Mouse (Mus musculus): ENCODE results near the gene Ggt1.
"Not testable (repeated sequence)": the region's sequence is repeated elsewhere in the genome, so short reads cannot be mapped to it uniquely, and the experiment has no call there.

Ggt1 gene

DNA sequence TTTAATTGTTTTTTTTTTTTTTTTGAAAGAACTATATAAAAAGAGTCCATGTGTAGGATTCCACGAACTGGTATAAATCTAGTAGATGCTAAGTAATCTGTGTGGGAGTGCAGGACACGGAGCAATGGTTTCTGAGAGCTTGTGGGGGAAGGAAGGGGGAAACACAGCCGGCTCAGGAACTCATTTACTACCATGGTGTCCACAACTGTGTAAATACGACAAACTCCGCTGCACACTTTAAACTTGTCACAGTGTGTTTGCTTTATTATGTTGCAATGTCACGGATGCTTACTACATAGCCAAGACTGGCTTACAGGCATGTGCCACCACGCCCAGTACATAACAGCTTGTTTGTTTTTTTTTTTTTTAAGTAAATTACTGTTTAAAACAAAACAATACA lies 11.5 kb upstream of the Ggt1 start:
- CTCF ChIA-PET = no interaction called here

DNA sequence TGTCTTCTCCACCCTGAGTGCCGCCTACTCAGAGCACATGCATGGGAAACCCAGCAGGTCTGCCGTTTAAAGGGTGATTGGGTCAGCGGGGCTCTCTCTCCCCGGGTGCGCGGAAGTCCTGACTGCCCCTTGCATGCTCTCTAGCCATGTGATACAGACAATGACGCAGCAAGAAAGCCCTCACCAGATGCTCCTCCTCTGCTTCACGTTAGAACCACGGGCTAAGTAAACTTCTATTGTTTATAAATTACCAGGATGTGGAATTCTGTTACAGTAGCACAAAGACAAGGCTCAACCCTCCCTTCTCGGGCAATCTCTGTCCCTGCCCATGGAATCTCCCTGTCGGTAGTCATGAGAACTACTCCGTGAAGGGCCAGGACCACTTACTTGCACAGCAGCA lies 10.2 kb upstream of the Ggt1 start:
- CTCF ChIA-PET = no interaction called here

DNA sequence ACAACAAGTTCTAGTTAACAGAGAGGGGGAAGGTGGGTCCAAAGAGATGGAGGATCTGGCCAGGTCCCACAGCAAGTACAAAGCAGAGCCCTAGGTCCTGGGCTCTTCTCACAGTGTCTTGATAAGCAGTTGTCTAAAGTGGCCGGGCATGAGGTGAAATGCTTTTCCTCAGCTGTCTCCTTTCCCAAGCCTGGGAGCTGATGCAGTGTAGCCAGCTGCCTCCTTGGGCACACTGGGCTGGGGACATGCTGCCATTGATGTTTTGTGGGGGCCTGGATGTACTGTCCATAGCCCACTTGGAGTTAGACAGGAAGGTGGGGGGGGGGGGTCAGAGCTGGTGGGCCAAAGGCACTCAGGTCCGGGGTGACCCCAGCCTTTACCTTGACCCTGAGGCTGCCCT lies 9.3 kb upstream of the Ggt1 start:
- CTCF ChIA-PET = no interaction called here

DNA sequence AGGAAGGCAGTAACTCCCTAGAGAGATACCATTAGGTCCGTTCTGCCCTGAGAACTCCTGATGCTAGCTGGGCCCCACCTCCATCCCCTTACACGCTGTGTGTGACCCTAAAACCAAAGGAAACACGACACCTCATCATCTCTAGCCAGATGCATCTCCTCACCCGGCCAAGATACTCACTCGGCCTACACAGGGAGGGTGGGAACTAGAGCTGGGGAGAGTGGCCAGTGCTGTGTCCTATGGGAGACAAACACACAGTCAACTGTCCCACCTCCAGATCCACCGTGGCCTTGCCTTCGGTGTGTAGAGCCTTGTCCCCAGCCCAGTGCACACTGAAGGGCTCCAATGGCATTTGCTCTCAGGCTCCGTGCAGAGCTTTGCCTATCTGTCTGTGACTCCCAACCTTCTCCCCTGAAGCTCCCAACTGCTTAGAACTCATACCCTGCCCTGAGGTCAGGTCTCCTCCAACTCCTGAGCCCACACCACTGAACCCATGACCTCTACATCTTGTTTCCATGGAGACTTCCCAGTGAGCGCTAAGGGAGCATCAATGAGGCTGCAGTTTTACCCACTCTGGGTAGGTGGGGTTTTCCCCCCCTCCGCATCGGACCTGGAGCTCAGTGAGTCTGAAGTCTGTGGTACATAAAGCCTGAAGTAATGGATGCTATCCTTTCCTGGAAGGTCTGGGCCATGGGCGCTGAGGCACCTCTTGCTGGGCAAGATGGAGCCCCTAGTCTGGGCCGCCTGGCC lies 8.5 kb upstream of the Ggt1 start:
- CTCF ChIA-PET = no interaction called here

- CTCF ChIA-PET = no interaction called here
These were observed 7.3 kb upstream of the Ggt1 start for GRCm38 (mm10) chr10:75554090-75554489.

- CTCF ChIA-PET = interaction anchor here (0.6 kb wide), 1 partner anchor 473 kb away, joined by 3 read pairs; no protein-coding TSS in a partner anchor
These were observed 5.8 kb upstream of the Ggt1 start for GRCm38 (mm10) chr10:75555557-75555956.

DNA sequence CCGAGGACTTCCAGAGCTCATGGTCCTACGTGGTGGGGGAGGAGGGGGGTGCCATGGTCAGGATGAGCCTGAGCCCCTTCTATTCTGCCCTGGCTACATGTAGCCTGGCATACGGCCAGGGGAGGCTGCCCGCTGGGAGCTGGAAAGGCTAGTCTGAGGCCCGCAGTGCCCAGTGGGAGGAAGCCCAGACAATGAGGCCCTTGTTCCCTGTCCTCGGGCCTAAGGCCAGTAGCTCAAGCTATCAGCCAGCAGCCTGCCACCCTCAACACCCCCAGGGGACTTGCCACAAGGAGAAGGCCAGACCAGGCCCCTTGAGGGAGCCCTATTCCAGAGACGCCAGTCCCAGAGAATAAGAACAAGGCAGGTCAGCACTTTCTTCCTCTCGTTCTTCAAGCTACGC lies 5.4 kb upstream of the Ggt1 start:
- CTCF ChIA-PET = interaction anchor here (0.6 kb wide), 1 partner anchor 473 kb away, joined by 3 read pairs; no protein-coding TSS in a partner anchor

- CTCF ChIA-PET = no interaction called here
These were observed 2.9 kb upstream of the Ggt1 start for GRCm38 (mm10) chr10:75558515-75558914.

DNA sequence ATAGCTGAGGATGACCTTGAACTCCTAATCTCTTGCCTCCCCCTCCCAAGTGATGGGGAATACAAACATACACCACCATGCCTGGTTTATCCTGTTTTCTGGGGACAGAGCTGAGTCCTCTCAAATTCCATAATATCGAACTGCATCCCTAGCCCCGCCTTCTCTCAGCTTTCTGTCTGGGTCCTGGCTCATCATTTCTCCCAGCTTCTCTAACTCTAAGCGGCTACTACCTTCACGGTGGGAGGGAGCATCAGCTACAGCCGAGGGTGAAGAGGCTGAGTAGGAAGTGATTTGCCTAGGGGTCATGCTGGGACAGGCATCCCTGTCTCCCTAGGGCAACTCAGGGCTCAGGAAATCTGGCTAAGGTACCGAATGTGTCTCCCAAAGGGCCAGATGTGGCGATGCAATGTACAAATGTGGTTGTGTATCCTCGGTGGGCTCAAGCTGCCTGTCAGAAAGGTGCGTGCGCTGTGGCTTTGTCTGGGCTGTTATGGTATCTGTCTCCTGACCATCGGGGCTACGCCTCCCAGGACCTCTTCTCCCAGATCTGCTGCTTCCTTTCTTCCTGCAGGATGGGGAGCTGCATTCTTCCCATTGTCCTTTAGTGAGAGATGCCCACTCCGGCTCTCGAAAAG lies 2.2 kb upstream of the Ggt1 start:
- CTCF ChIA-PET = no interaction called here

GRCm38 (mm10) chr10:75559676-75560548 lies 1.5 kb upstream of the Ggt1 start, which contains the start of gene Lrrc75b:
Gene Lrrc75b (minus strand): TSS chr10:75560330.
- CTCF ChIA-PET = no interaction called here

DNA sequence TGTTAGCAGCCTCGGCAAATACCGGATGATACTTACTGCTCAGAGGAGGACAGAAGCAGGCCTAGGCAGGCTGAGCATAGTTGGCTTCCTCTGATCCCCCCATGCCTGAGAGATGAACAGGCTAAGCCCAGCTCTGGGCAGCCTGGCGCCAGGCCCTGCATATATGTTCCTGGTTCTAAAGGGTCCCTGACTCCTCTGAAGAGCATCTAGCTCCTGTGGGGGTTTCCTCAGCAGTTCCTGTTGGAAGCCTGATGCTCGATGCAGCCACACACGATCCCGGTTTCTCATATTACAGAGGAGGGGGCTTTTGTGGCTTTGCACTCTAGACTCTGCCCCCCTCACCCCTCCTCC lies 880 bp upstream of the Ggt1 start:
- CTCF ChIA-PET = no interaction called here

DNA sequence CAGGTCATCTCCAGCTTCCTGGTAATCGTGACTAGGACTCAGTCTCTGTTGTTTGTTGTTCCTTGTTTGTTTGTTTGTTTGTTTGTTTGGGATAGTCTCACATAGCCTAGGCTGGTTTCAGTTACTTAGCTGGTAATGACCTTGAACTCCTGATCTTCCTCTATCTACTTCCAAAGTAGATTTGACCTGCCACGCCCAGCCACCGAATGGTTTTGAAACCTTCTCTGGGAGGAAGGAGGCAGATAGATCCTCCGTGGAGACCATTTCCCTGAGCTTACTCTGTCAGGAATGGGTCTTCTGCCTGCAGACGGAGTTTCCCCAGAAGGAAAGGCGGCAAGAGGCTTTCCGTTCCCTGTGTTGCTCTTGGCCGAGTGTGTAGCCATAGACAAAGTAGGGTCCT lies 1.2 kb downstream of the Ggt1 start:
- CTCF ChIA-PET = no interaction called here

DNA sequence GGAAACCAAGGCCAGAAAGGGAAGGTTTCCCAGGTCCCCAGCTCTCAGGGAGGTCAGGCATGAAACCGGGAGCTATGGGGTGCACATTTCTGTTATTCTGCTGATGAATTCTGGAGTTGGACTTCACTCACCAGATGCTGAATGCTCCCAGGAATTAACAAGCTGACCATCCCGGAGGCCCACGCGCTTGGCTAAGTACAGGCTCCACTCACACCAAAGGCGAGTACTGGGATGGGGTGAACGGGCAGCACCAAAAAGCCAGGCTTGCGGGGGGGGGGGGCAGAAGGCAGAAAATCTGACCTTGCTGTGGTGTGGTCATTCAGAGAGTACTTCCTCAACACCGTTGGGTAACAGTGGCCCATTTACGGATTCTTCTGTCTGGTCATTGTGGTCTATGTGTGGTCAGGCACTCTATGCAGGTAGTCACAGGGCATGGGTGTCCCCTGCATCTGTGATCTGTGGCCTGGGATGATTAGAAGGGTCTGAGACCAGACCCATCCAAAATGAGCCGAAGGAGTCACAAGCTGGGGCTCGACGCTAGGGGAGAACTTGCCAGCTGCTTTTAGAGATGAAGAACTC lies 3.4 kb downstream of the Ggt1 start:
- CTCF ChIA-PET = interaction anchor here (0.6 kb wide), 1 partner anchor 42 kb away, joined by 3 read pairs; no protein-coding TSS in a partner anchor

GRCm38 (mm10) chr10:75565436-75565835 lies 4.0 kb downstream of the Ggt1 start:
- CTCF ChIA-PET = interaction anchor here (0.6 kb wide), 1 partner anchor 41 kb away, joined by 3 read pairs; no protein-coding TSS in a partner anchor

DNA sequence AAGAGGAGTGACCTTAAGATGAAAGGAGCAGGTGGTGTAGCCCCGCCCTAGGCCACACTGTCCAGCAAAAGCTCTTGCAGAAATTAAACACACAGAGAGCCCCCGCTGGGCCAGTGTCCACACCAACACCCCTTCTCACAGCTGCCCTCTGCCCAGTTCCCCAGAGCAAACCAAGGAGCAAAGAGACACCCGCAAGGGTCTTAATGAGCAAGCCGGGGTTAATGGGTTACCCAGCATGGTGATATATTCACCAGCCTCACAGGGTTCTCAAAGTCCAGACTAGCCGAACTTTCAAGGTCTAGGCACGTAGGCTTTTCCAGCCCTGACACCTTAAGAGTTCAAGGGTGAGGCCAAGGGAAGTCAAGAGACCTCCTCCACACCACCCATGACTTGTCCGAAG lies 4.5 kb downstream of the Ggt1 start:
- CTCF ChIA-PET = no interaction called here

GRCm38 (mm10) chr10:75566321-75566720 lies 4.9 kb downstream of the Ggt1 start:
- CTCF ChIA-PET = no interaction called here

DNA sequence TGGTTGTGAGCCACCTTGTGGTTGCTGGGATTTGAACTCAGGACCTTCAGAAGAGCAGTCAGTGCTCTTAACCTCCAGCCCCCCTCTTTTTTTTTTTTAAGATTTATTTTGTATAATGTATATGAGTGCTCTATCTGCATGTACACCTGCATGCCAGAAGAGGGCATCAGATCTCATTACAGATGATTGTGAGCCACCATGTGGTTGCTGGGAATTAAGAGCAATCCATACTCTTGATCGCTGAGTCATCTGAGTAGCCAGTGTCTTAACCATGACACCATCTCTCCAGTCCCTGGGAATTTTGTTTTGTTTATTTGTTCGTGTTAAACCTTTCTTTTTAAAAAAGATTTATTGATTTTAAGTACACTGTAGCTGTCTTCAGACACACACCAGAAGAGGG lies 5.4 kb downstream of the Ggt1 start:
- CTCF ChIA-PET = not testable (repeated sequence)

- CTCF ChIA-PET = interaction anchor here (0.7 kb wide), 1 partner anchor 10 kb away, joined by 3 read pairs; no protein-coding TSS in a partner anchor
These were observed 6.6 kb downstream of the Ggt1 start for GRCm38 (mm10) chr10:75568029-75568428.

- CTCF ChIA-PET = no interaction called here
These were observed 7.0 kb downstream of the Ggt1 start for GRCm38 (mm10) chr10:75568441-75568840.

DNA sequence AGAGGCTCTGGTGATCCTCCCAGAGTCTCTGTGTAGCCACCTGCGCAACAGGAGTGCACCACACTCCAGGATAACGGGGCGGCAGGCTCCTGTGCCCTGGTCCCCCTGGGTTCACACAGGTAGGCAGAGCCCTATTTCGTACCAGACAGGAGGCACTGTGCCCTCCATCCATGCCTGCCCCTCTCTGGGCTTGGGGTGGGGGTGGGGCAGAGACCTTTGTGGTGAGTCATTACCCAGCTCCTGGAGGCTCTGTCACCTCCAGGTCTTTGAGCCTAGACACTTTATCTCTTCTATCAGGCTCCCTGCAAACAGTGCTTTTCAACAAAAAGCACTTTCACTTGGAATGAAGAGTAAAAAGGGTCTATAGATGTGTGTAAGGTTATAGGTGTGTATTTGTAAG lies 7.4 kb downstream of the Ggt1 start:
- CTCF ChIA-PET = no interaction called here

DNA sequence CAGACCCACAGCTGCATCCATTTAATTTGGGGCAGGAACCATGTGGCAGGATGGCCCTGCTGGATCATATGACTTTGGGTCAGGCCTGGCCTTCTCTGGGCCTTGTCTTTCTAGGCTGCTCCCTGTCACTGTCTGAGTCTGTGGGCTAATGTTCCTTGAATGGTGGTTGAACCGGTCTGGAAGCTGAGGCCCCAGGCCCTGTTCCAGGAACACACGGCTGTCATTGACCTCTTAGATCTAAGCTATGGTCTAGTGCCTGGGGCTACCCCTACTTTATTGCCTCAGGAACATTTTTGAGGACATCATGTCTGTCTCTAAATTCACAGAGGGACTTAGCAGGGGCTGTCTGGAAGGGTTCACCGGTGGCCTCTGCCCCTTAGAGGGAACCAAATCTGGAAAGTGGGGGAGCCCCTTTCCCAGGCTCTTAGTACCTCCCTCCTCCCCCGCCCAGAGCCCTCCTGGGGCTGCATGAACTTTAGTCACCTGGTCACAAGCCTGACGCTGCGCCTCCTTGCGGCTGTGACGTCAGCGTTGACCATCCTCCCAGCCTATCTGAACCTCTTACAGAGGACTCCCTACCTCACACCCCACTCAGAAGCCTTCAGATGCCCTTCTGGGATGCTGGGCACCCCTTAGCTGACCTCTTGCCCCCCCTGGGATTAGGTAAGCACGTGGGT lies 9.7 kb downstream of the Ggt1 start:
- CTCF ChIA-PET = interaction anchor here (0.5 kb wide), 1 partner anchor 194 kb away, joined by 3 read pairs; no protein-coding TSS in a partner anchor
